Mouse (Mus musculus) cerebellum, adult 9-11 months (tissue): Measurements from ENCODE around the gene Plin5.

Source experiments
- DNase-seq: peaks from one replicate; pipeline ENCODE4 v3.0.0; 2022

Plin5 gene

GRCm38 (mm10) chr17:56117251-56117710 lies at the start of gene Plin5:
Plin5 (minus strand) TSS chr17:56117596.
- DNase-seq = peak; percentile 53

- DNase-seq = no peak
These were observed 48.3 kb upstream of the Plin5 start for GRCm38 (mm10) chr17:56165671-56166070.

- DNase-seq = no peak
These were observed 47.1 kb upstream of the Plin5 start for GRCm38 (mm10) chr17:56164510-56164909.

- no peak for DNase-seq
These were observed 46.2 kb upstream of the Plin5 start for GRCm38 (mm10) chr17:56163523-56164102.

- DNase-seq = peak; percentile 95
These were observed 44.9 kb upstream of the Plin5 start, which contains the start of gene Tnfaip8l1 for GRCm38 (mm10) chr17:56162231-56162774. Tnfaip8l1 (plus strand) TSS chr17:56162477.

- DNase-seq = peak; percentile 52
These were observed 42.3 kb upstream of the Plin5 start for GRCm38 (mm10) chr17:56159729-56160128.

- no peak for DNase-seq
These were observed 36.2 kb upstream of the Plin5 start for GRCm38 (mm10) chr17:56153643-56154042.

GRCm38 (mm10) chr17:56149897-56150296 lies 32.5 kb upstream of the Plin5 start:
- no peak for DNase-seq

- no peak for DNase-seq
These were observed 31.6 kb upstream of the Plin5 start for GRCm38 (mm10) chr17:56148790-56149618.

GRCm38 (mm10) chr17:56148280-56148679 lies 30.9 kb upstream of the Plin5 start:
- DNase-seq = no peak

- no peak for DNase-seq
These were observed 30.0 kb upstream of the Plin5 start for GRCm38 (mm10) chr17:56147420-56147819.

- DNase-seq = no peak
These were observed 28.7 kb upstream of the Plin5 start for GRCm38 (mm10) chr17:56146131-56146530.

GRCm38 (mm10) chr17:56144546-56144945 lies 27.1 kb upstream of the Plin5 start:
- DNase-seq = no peak

GRCm38 (mm10) chr17:56141702-56142605 lies 24.6 kb upstream of the Plin5 start:
- DNase-seq = peak; percentile 69

- peak; percentile 81 for DNase-seq
These were observed 22.6 kb upstream of the Plin5 start, which contains the start of gene Sema6b for GRCm38 (mm10) chr17:56139858-56140595. Sema6b (minus strand) TSS chr17:56140343.

GRCm38 (mm10) chr17:56139355-56139754 lies 22.0 kb upstream of the Plin5 start:
- peak; percentile 73 for DNase-seq

GRCm38 (mm10) chr17:56137839-56138613 lies 20.6 kb upstream of the Plin5 start:
- DNase-seq = peak; percentile 56

- no peak for DNase-seq
These were observed 19.2 kb upstream of the Plin5 start for GRCm38 (mm10) chr17:56136558-56136957.

GRCm38 (mm10) chr17:56134463-56134971 lies 17.1 kb upstream of the Plin5 start:
- DNase-seq = peak; percentile 59

- peak; percentile 48 for DNase-seq
These were observed 16.3 kb upstream of the Plin5 start for GRCm38 (mm10) chr17:56133457-56134363.
